Mouse (Mus musculus) lung, adult 2 months (tissue): ENCODE measurements at regions not wholly inside any gene's neighbourhood (a gene's known extent, or its start where the extent isn't known, plus 50 kb on each side); places are given as distances from the start of the nearest gene placed in this dataset.

ENCODE experiments used
- DNase-seq: peaks from one replicate; pipeline ENCODE4 v3.0.0; 2022
- H3K4me1 ChIP-seq: fragments of 200-500 bp; 2 replicates; pipeline ENCODE4 v1.6.1; 2011; ENCODE audit warnings: low read length; ENCODE audit not compliant: control insufficient read depth, insufficient read depth
- H3K4me3 ChIP-seq: fragments of 200-500 bp; replicated peaks from 2 replicates; pipeline ENCODE3; 2011; ENCODE audit warnings: low read depth, mild to moderate bottlenecking, control low read depth, low read length; ENCODE audit errors: extremely low read depth
- CTCF ChIP-seq: fragments of 200-500 bp; IDR thresholded peaks from 2 replicates; pipeline ENCODE4 v1.5.1; 2011; ENCODE audit warnings: mild to moderate bottlenecking, low read length, control low read depth; ENCODE audit not compliant: insufficient read depth
- POLR2A ChIP-seq: fragments of 200-500 bp; IDR thresholded peaks from 2 replicates; pipeline ENCODE4 v1.6.1; 2011; ENCODE audit warnings: low read depth, mild to moderate bottlenecking, control low read depth, low read length, borderline replicate concordance; ENCODE audit errors: extremely low read depth
- WGBS: fragments of 180-500 bp; shearing (Covaris S2); methylation state at CpG from one replicate; pipeline ENCODE4 v1.1.7; 2018; 5-methylcytosine and 5-hydroxymethylcytosine counted together

GRCm38 (mm10) chr8:91988866-91989633 lies 187.2 kb upstream of the Irx3 start:
- WGBS, result 59% methylated on average over 11 of the region's 11 CpGs
- Histone ChIP-seq H3K4me1 (peaks cover 2% of the 10 kb centered on the region; the same call in 1 of the 2 replicates), H3K4me3 (no peak overlapping the region)
- no peak for DNase-seq
- TF ChIP-seq POLR2A, result no peak
- TF ChIP-seq CTCF, result no peak

- DNase-seq, result peak; percentile 25
- TF ChIP-seq CTCF (no peak), POLR2A (no peak)
- Histone ChIP-seq H3K4me3 (no peak overlapping the region), H3K4me1 (peaks cover 2% of the 10 kb centered on the region; the same call in 1 of the 2 replicates)
- WGBS, result 46% methylated on average over 6 of the region's 6 CpGs
Observed at GRCm38 (mm10) chr8:91987854-91988253, 186.0 kb upstream of the Irx3 start.

- TF ChIP-seq CTCF (no peak), POLR2A (no peak)
- DNase-seq, result no peak
- no peaks in the 10 kb centered on the region for H3K4me1 ChIP-seq
- 87% methylated on average over 2 of the region's 2 CpGs for WGBS
- no peak overlapping the region for H3K4me3 ChIP-seq
Observed at GRCm38 (mm10) chr8:91983171-91983570, 181.3 kb upstream of the Irx3 start.

- TF ChIP-seq POLR2A (no peak), CTCF (no peak)
- peaks cover 3% of the 10 kb centered on the region; the same call in 1 of the 2 replicates for H3K4me1 ChIP-seq
- 44% methylated on average over 9 of the region's 9 CpGs for WGBS
- no peak for DNase-seq
- no peak overlapping the region for H3K4me3 ChIP-seq
Observed at GRCm38 (mm10) chr8:91976900-91977585, 175.2 kb upstream of the Irx3 start.

DNA sequence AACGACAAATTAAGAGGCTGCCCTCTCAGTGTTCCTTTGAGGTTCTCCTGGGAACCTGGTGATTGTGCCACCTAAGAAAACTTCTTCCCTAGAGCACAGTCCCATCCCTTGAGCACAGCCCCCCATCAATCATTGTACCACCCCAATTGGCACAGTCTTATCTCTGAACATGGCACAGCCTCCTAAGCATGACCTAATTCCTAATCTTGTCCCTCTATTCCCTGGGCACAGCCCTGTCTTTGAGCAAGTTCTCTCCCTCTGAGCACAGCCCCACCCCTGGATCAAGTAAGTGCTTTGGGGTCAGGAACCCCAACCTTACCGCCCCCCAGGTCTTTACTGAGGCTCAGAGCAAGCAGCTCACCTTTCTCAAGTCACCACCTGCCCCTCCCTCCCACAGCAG lies 173.6 kb upstream of the Irx3 start:
- no peak for TF ChIP-seq CTCF
- no peak for TF ChIP-seq POLR2A
- no peak for DNase-seq
- Histone ChIP-seq H3K4me3 (no peak overlapping the region), H3K4me1 (peaks cover 3% of the 10 kb centered on the region; the same call in 1 of the 2 replicates)
- 93% methylated on average over 2 of the region's 2 CpGs for WGBS

- TF ChIP-seq POLR2A, result no peak
- TF ChIP-seq CTCF, result no peak
- 94% methylated on average over 3 of the region's 3 CpGs for WGBS
- Histone ChIP-seq H3K4me3 (no peak overlapping the region), H3K4me1 (peaks cover 3% of the 10 kb centered on the region; the same call in 1 of the 2 replicates)
- DNase-seq, result no peak
Observed at GRCm38 (mm10) chr8:91974636-91975035, 172.8 kb upstream of the Irx3 start.

DNA sequence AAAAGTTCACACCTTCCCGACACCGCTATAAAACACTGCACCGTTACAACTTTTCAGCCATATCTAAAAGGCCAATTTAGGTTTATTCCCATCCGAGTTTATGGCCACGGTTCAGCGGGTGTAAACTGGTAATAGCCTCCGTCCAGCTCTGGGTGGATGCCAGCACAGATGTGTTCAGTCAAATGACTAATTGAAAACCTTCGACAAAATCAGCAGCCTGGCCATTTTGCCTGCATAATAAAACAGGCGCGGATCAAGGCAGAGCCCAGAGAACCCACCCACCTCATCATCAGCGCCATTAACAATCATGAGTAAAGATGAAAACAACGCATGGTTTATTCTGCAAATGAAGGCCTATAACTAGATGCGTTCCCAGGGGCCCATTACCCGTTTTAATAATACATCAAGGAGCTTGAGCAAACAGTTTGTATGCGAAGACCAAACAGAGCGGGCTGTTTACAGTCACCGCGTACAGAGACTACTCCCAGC lies 172.1 kb upstream of the Irx3 start:
- 81% methylated on average over 18 of the region's 18 CpGs for WGBS
- no peak overlapping the region for H3K4me3 ChIP-seq
- TF ChIP-seq POLR2A, result no peak
- no peak for TF ChIP-seq CTCF
- DNase-seq, result no peak
- H3K4me1 ChIP-seq, result peaks cover 3% of the 10 kb centered on the region; the same call in 1 of the 2 replicates

GRCm38 (mm10) chr8:91967407-91967806 lies 165.5 kb upstream of the Irx3 start:
- WGBS, result 11% methylated on average over 16 of the region's 16 CpGs
- peak; percentile 36 for DNase-seq

GRCm38 (mm10) chr8:91966891-91967370 lies 165.1 kb upstream of the Irx3 start:
- peak; percentile 41 for TF ChIP-seq CTCF
- no peak for TF ChIP-seq POLR2A
- DNase-seq, result peak; percentile 70
- Histone ChIP-seq H3K4me3 (peak overlapping the region; percentile 11), H3K4me1 (peaks cover 5% of the 10 kb centered on the region; the same call in 1 of the 2 replicates)
- WGBS, result 12% methylated on average over 19 of the region's 19 CpGs

More at GRCm38 (mm10) chr8:91967407-91967806, 165.5 kb upstream of the Irx3 start:
- Histone ChIP-seq H3K4me1 (peaks cover 5% of the 10 kb centered on the region; the same call in 1 of the 2 replicates), H3K4me3 (no peak overlapping the region)
- TF ChIP-seq POLR2A, result no peak
